Mouse (Mus musculus): ENCODE measurements around the gene Ctdnep1. TPM values are rescaled to one million over a fixed set of nuclear protein-coding genes. Genes with fewer than 3 reads are reported as not detected.
"Not testable (repeated sequence)": the region's sequence is repeated elsewhere in the genome, so short reads cannot be mapped to it uniquely, and the experiment has no call there.

The Ctdnep1 gene
- polyA plus RNA-seq, 1 experiment from 2014 or later: 27.1 TPM

GRCm38 (mm10) chr11:69953267-69953915 lies 27.6 kb upstream of the Ctdnep1 start:
- H3K36me3 ChIP-seq: no peaks in the 10 kb centered on the region
- H3K9ac ChIP-seq: no peak overlapping the region
- 0 out of 2 replicates have a peak, but pooled peaks cover 2% of the 10 kb centered on the region for H3K27me3 ChIP-seq
- peaks cover 5% of the 10 kb centered on the region for H3K4me1 ChIP-seq (replicated peaks)
- 66% methylated on average over 11 of the region's 11 CpGs for WGBS
- no peak overlapping the region for H3K4me3 ChIP-seq
- ATAC-seq (ENCODE audit: low FRiP score, low read depth): no peak
- no peak overlapping the region for H3K4me2 ChIP-seq
- no peak overlapping the region for H3K27ac ChIP-seq (replicated peaks)
- no peaks in the 10 kb centered on the region for H3K9me3 ChIP-seq

- H3K27ac ChIP-seq (replicated peaks); H3K4me1 ChIP-seq (replicated peaks); ATAC-seq (ENCODE audit: low FRiP score, low read depth); H3K4me3 ChIP-seq; H3K36me3 ChIP-seq; H3K4me2 ChIP-seq; H3K27me3 ChIP-seq; H3K9me3 ChIP-seq; H3K9ac ChIP-seq: not testable (repeated sequence)
- 73% methylated on average over 4 of the region's 4 CpGs for WGBS
These were observed 25.3 kb upstream of the Ctdnep1 start for GRCm38 (mm10) chr11:69955618-69956017.

DNA sequence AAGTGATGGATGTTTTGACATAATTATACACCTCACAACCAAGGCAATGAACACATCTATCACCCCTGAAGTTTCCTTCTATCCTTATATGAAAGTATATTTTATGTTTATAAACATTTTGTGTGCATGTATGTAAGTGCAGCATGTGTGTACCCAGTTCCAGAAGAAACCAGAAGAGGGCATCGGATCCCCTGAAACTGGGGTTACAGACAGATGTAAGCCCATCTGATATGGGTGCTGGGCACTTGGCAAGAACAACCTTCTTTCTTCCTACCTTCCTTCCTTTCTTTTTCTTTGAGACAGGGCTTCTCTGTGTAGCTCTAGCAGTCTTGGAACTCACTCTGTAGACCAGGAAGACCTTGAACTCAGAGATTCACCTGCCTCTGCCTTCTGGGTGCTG lies 24.7 kb upstream of the Ctdnep1 start:
- 77% methylated on average over 1 of the region's 1 CpGs for WGBS
- H3K27ac ChIP-seq (replicated peaks): no peak overlapping the region
- no peak overlapping the region for H3K4me3 ChIP-seq
- H3K4me2 ChIP-seq: no peak overlapping the region
- no peaks in the 10 kb centered on the region for H3K4me1 ChIP-seq (replicated peaks)
- H3K27me3 ChIP-seq: peaks cover 2% of the 10 kb centered on the region; the same call in 1 of the 2 replicates
- H3K9ac ChIP-seq: no peak overlapping the region
- no peaks in the 10 kb centered on the region for H3K9me3 ChIP-seq
- ATAC-seq (ENCODE audit: low FRiP score, low read depth): no peak
- no peaks in the 10 kb centered on the region for H3K36me3 ChIP-seq

- no peak overlapping the region for H3K27ac ChIP-seq (replicated peaks)
- H3K4me1 ChIP-seq (replicated peaks): peaks cover 3% of the 10 kb centered on the region; the same call in 1 of the 2 replicates
- H3K27me3 ChIP-seq: peaks cover 43% of the 10 kb centered on the region
- H3K36me3 ChIP-seq: no peaks in the 10 kb centered on the region
- no peak overlapping the region for H3K4me3 ChIP-seq
- no peaks in the 10 kb centered on the region for H3K9me3 ChIP-seq
- ATAC-seq (ENCODE audit: low FRiP score, low read depth): no peak
- no peak overlapping the region for H3K9ac ChIP-seq
- 28% methylated on average over 5 of the region's 5 CpGs for WGBS
- no peak overlapping the region for H3K4me2 ChIP-seq
These were observed 20.3 kb upstream of the Ctdnep1 start for GRCm38 (mm10) chr11:69960616-69961015.

DNA sequence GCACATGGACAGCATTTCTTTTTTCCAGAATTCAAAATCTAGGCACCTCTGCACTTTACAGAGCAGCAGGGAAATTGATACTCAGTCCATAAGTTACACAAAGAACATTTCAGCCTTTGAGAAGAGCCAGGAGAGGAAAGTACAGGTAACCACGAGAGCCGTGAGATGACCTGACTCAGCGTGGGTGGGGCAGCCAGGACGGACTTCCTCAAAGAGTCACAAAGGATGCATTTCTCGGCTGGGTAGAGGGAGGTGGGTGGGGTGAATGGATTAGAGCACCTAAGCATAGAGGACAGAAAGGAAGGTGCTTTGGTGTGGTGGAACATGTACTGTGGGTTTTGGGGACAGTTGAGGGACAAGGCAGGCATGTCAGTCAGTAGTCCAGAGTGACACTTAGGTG lies 19.1 kb upstream of the Ctdnep1 start:
- no peak overlapping the region for H3K4me2 ChIP-seq
- no peak overlapping the region for H3K9ac ChIP-seq
- no peak overlapping the region for H3K4me3 ChIP-seq
- peaks cover 14% of the 10 kb centered on the region for H3K4me1 ChIP-seq (replicated peaks)
- no peak overlapping the region for H3K27ac ChIP-seq (replicated peaks)
- 56% methylated on average over 5 of the region's 5 CpGs for WGBS
- no peak for ATAC-seq (ENCODE audit: low FRiP score, low read depth)
- no peaks in the 10 kb centered on the region for H3K9me3 ChIP-seq
- peaks cover 55% of the 10 kb centered on the region for H3K27me3 ChIP-seq
- no peaks in the 10 kb centered on the region for H3K36me3 ChIP-seq

DNA sequence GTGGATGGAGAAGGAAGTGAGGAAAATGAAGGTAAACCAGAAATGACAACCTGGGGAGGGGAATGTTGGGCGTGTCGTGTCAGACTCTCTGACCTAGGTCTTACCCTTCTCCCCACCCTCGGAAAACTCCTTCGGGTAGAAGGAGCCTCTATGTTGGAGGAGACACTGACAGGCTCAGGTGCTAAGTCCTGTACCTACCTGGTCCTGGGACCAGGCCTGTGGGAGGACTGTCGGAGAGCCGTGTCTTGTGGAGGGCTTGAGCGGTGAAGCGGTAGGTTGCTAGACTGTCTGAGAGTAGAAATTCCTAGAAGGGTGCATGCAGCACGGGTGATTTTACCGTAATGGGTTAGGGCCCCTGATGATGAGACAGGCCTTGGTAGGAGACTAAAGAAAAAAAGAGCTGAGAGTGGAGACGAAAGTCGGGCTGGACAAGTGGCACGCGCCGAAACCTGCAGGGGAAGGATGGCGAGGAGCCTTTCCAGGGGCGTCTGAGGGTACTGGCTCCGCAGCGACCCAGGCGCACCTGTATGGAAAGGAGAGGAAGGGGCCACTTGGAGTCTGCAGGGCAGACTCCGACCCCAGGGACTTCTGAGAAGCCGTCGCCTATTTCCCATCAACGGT lies 16.2 kb upstream of the Ctdnep1 start, which contains the start of gene Cldn7:
Gene Cldn7 (plus strand): TSS at position 130 of the 621 bp plus-strand sequence.
- Histone ChIP-seq H3K27me3 (peaks cover 74% of the 10 kb centered on the region), H3K27ac (replicated peaks) (no peak within 1 kb of the TSS), H3K9me3 (no peaks in the 10 kb centered on the region), H3K4me3 (0 out of 2 replicates have a peak within 1 kb of the TSS, but pooled peaks have one; percentile 3), H3K4me1 (replicated peaks) (peaks cover 15% of the 10 kb centered on the region), H3K9ac (no peak within 1 kb of the TSS), H3K4me2 (peak within 1 kb of the TSS; percentile 27), H3K36me3 (peaks cover 16% of the 10 kb centered on the region)
- no peak for ATAC-seq (ENCODE audit: low FRiP score, low read depth)
- WGBS: 13% methylated on average over 24 of the region's 24 CpGs

DNA sequence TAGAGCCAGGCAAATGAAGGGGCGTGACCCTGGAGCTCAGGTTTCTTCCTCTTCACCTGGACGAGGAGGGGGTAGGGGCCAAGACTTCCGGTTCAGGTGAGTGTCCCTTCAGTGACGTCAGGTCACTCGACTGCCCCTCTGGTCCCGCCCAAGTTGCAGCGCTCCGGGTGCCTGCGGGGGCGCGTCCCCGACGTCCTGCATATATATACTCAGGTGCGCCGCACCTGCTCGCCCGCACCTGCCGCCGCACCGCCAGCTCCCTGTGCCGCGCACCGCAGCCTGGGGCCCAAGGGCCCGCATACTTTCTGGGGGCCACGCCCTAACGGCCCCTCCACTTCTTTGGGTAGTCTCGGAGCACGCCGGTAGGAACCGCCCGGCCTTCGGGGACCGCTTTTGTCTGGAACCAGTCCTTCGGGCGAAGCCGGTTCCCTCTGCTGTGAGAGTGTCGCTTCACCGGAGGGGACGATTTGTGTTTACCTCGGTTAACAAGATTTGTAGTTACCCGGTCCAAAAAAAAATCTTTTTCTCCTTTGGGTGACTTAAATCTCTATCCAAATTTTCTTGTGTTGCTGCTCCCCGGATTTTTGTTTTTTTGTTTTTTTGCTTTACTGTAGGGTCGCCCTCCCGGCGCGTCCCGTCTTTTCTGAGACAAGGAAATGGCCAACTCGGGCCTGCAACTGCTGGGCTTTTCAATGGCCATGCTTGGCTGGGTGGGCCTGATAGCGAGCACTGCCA lies 15.5 kb upstream of the Ctdnep1 start:
- Histone ChIP-seq H3K27ac (replicated peaks) (no peak overlapping the region), H3K27me3 (peaks cover 74% of the 10 kb centered on the region), H3K9ac (no peak overlapping the region), H3K4me2 (peak overlapping the region; percentile 49), H3K4me1 (replicated peaks) (peaks cover 15% of the 10 kb centered on the region), H3K36me3 (peaks cover 23% of the 10 kb centered on the region), H3K4me3 (peak overlapping the region; percentile 21; the same call in 1 of the 2 replicates), H3K9me3 (no peaks in the 10 kb centered on the region)
- no peak for ATAC-seq (ENCODE audit: low FRiP score, low read depth)
- 2% methylated on average over 47 of the region's 49 CpGs for WGBS

GRCm38 (mm10) chr11:69966006-69966859 lies 14.7 kb upstream of the Ctdnep1 start:
- no peak; the same call in 1 of the 2 replicates for ATAC-seq (ENCODE audit: low FRiP score, low read depth)

GRCm38 (mm10) chr11:69966860-69967517 lies 14.0 kb upstream of the Ctdnep1 start:
- Histone ChIP-seq H3K27ac (replicated peaks) (no peak overlapping the region), H3K9me3 (no peaks in the 10 kb centered on the region), H3K4me2 (peak overlapping the region; percentile 49), H3K36me3 (peaks cover 32% of the 10 kb centered on the region), H3K27me3 (peaks cover 67% of the 10 kb centered on the region), H3K4me3 (peak overlapping the region; percentile 21), H3K4me1 (replicated peaks) (peaks cover 15% of the 10 kb centered on the region), H3K9ac (no peak overlapping the region)
- no peak for ATAC-seq (ENCODE audit: low FRiP score, low read depth)
- WGBS: 41% methylated on average over 17 of the region's 17 CpGs

More at GRCm38 (mm10) chr11:69966006-69966859, 14.7 kb upstream of the Ctdnep1 start:
- H3K9me3 ChIP-seq: no peaks in the 10 kb centered on the region
- H3K36me3 ChIP-seq: peaks cover 26% of the 10 kb centered on the region
- H3K4me3 ChIP-seq: peak overlapping the region; percentile 21
- no peak overlapping the region for H3K9ac ChIP-seq
- WGBS: 2% methylated on average over 58 of the region's 59 CpGs
- peaks cover 15% of the 10 kb centered on the region for H3K4me1 ChIP-seq (replicated peaks)
- H3K27me3 ChIP-seq: peaks cover 74% of the 10 kb centered on the region
- no peak overlapping the region for H3K27ac ChIP-seq (replicated peaks)
- H3K4me2 ChIP-seq: peak overlapping the region; percentile 49

GRCm38 (mm10) chr11:69968793-69969192 lies 12.2 kb upstream of the Ctdnep1 start:
- Histone ChIP-seq H3K4me3 (no peak overlapping the region), H3K4me1 (replicated peaks) (peaks cover 15% of the 10 kb centered on the region), H3K9ac (no peak overlapping the region), H3K9me3 (no peaks in the 10 kb centered on the region), H3K27ac (replicated peaks) (no peak overlapping the region), H3K27me3 (peaks cover 49% of the 10 kb centered on the region), H3K36me3 (peaks cover 48% of the 10 kb centered on the region), H3K4me2 (no peak overlapping the region)
- ATAC-seq (ENCODE audit: low FRiP score, low read depth): no peak
- 87% methylated on average over 4 of the region's 4 CpGs for WGBS

- no peak overlapping the region for H3K4me3 ChIP-seq
- H3K4me1 ChIP-seq (replicated peaks): peaks cover 15% of the 10 kb centered on the region
- H3K4me2 ChIP-seq: no peak overlapping the region
- H3K36me3 ChIP-seq: peaks cover 62% of the 10 kb centered on the region
- no peak overlapping the region for H3K27ac ChIP-seq (replicated peaks)
- ATAC-seq (ENCODE audit: low FRiP score, low read depth): no peak
- peaks cover 35% of the 10 kb centered on the region for H3K27me3 ChIP-seq
- 94% methylated on average over 6 of the region's 6 CpGs for WGBS
- no peak overlapping the region for H3K9ac ChIP-seq
- H3K9me3 ChIP-seq: no peaks in the 10 kb centered on the region
These were observed 10.7 kb upstream of the Ctdnep1 start for GRCm38 (mm10) chr11:69970222-69970621.

All from hindbrain, embryonic 15.5 days (tissue).